Mouse (Mus musculus) myocyte (in vitro differentiated cells): ENCODE results near the gene Zfhx3.

Source experiments
- E2F4 ChIP-seq: IDR thresholded peaks from one replicate; pipeline ENCODE4 v1.6.1; 2011; ENCODE audit warnings: mild to moderate bottlenecking, control low read depth, moderate library complexity; ENCODE audit not compliant: insufficient read depth
- MAX ChIP-seq: IDR thresholded peaks from one replicate; pipeline ENCODE4 v1.6.1; 2011; ENCODE audit warnings: low read depth, mild to moderate bottlenecking, control low read depth
- MYOD1 ChIP-seq, 3 experiments: IDR thresholded peaks; one replicate each; pipeline ENCODE4 v1.6.1; 2011; ENCODE audit warnings: control low read depth in 2 of 3, low read depth in 2 of 3, mild to moderate bottlenecking in 2 of 3, moderate library complexity in 1 of 3; ENCODE audit not compliant: insufficient read length in 2 of 3, control insufficient read depth in 1 of 3
- POLR2A ChIP-seq: IDR thresholded peaks from one replicate; pipeline ENCODE4 v1.6.1; 2011; ENCODE audit warnings: low read depth, mild to moderate bottlenecking, control low read depth, moderate library complexity; ENCODE audit not compliant: insufficient read length
- POLR2AphosphoS2 ChIP-seq: IDR thresholded peaks from one replicate; pipeline ENCODE4 v1.6.1; 2011; ENCODE audit warnings: low read depth, control low read depth; ENCODE audit not compliant: insufficient read length
- TCF12 ChIP-seq: IDR thresholded peaks from one replicate; pipeline ENCODE4 v1.6.1; 2011; ENCODE audit warnings: mild to moderate bottlenecking, control low read depth; ENCODE audit not compliant: poor library complexity, insufficient read depth, severe bottlenecking
- USF1 ChIP-seq: IDR thresholded peaks from one replicate; pipeline ENCODE4 v1.6.1; 2011; ENCODE audit warnings: low read depth, mild to moderate bottlenecking, control low read depth, moderate library complexity

DNA sequence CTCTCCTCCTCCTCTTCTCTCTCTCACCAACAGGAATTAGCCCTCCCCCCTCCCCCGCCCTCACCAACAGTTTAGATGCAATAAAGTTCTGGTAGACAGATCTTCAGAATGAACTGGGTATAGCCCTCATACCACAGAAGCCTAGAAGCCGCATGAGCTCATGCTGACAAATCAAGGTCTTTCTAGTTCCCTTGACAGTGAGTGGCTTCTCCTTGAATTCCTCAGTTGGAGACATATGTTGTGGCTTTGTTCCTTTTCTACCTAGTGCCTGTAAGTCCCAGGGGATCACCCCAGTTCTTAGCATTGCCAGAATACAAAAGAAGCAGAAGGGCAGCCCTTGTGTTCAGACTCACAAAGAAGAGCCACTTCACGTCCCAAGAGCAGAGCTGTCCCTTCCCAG lies 854.4 kb downstream of the Zfhx3 start:
- TF ChIP-seq POLR2A (no peak), MYOD1 (IDR thresholded peaks at IDR 0.05; ENCODE audit: control insufficient read depth in 1 of 3, insufficient read length in 2 of 3, low read depth in 2 of 3) (no peak), USF1 (no peak), TCF12 (no peak), POLR2AphosphoS2 (no peak), MAX (no peak), E2F4 (no peak)
